Mouse (Mus musculus) left cerebral cortex, postnatal 10 days (tissue): ENCODE data around the gene Rnase12. TPM values are rescaled to one million over a fixed set of nuclear protein-coding genes. Genes with fewer than 3 reads are reported as not detected.

ENCODE experiments used
- DNase-seq, 2 experiments: peaks; one replicate each; pipeline ENCODE4 v3.0.0; 2021 to 2022; ENCODE audit warnings: low spot score in 2 of 2, mixed read lengths in 1 of 2; ENCODE audit errors: extremely low spot score in 1 of 2
- intact Hi-C: fragments of 180-260 bp; cut with DNase I; formaldehyde crosslinking; loops from one replicate; pipeline ENCODE4 v1.15.1; 2025
- total RNA-seq, 2 experiments: library from RNA; stranded (reverse); gene quantifications; 2 replicates each; pipeline ENCODE4 v1.2.3; 2021

The Rnase12 gene
- total RNA-seq, 2 experiments from 2014 or later, result not detected

GRCm38 (mm10) chr14:51088166-51088969 lies 30.9 kb upstream of the Rnase12 start:
- intact Hi-C loops, result loop anchor here (5.0 kb wide), 1 partner anchor 281 kb away; the partner anchor contains the start of genes Ccnb1ip1 and Parp2
- DNase-seq, result peak; percentile 84 to 85

- intact Hi-C loops, result loop anchor here (5.0 kb wide), 1 partner anchor 280 kb away; the partner anchor contains the start of genes Ccnb1ip1 and Parp2
- no peak for DNase-seq
Observed at GRCm38 (mm10) chr14:51087762-51088161, 30.3 kb upstream of the Rnase12 start.

GRCm38 (mm10) chr14:51085911-51086310 lies 28.4 kb upstream of the Rnase12 start:
- intact Hi-C loops, result loop anchor here (5.0 kb wide), 1 partner anchor 279 kb away; the partner anchor contains the start of genes Ccnb1ip1 and Parp2
- DNase-seq, result no peak

- intact Hi-C loops, result loop anchor here (5.0 kb wide), 1 partner anchor 278 kb away; the partner anchor contains the start of genes Ccnb1ip1 and Parp2
- no peak for DNase-seq
Observed at GRCm38 (mm10) chr14:51085086-51085485, 27.6 kb upstream of the Rnase12 start.

GRCm38 (mm10) chr14:51083805-51084204 lies 26.3 kb upstream of the Rnase12 start:
- DNase-seq, result no peak
- intact Hi-C loops, result no loop called here

- intact Hi-C loops, result no loop called here
- DNase-seq, result peak in 1 of 2 experiments; percentile 62
Observed at GRCm38 (mm10) chr14:51082599-51083581, 25.4 kb upstream of the Rnase12 start.

GRCm38 (mm10) chr14:51081035-51081434 lies 23.6 kb upstream of the Rnase12 start:
- no peak for DNase-seq
- intact Hi-C loops, result no loop called here

GRCm38 (mm10) chr14:51079180-51079579 lies 21.7 kb upstream of the Rnase12 start:
- DNase-seq, result no peak
- intact Hi-C loops, result no loop called here

- intact Hi-C loops, result no loop called here
- DNase-seq, result no peak
Observed at GRCm38 (mm10) chr14:51074335-51074734, 16.9 kb upstream of the Rnase12 start, which contains the start of gene Olfr750. Gene Olfr750, minus strand, starts transcription at chr14:51074435.

- intact Hi-C loops, result loop anchor here (5.0 to 10.0 kb wide), 2 partner anchors 95 to 137 kb away; partner anchors contain the start of genes Pip4p1 and Pnp
- DNase-seq, result peak in 1 of 2 experiments; percentile 50
Observed at GRCm38 (mm10) chr14:51069617-51070016, 12.2 kb upstream of the Rnase12 start.

GRCm38 (mm10) chr14:51068956-51069355 lies 11.5 kb upstream of the Rnase12 start:
- intact Hi-C loops, result loop anchor here (5.0 to 10.0 kb wide), 2 partner anchors 94 to 137 kb away; partner anchors contain the start of genes Pip4p1 and Pnp
- no peak for DNase-seq

- DNase-seq, result no peak
- intact Hi-C loops, result loop anchor here (10.0 kb wide), 1 partner anchor 86 kb away; no protein-coding TSS in a partner anchor
Observed at GRCm38 (mm10) chr14:51060761-51061160, 3.3 kb upstream of the Rnase12 start.

GRCm38 (mm10) chr14:51054243-51055237 lies 2.9 kb downstream of the Rnase12 start:
- no peak for DNase-seq
- intact Hi-C loops, result no loop called here

GRCm38 (mm10) chr14:51053176-51053575 lies 4.3 kb downstream of the Rnase12 start:
- intact Hi-C loops, result no loop called here

GRCm38 (mm10) chr14:51051941-51052340 lies 5.5 kb downstream of the Rnase12 start:
- intact Hi-C loops, result no loop called here
- no peak for DNase-seq

More at GRCm38 (mm10) chr14:51053176-51053575, 4.3 kb downstream of the Rnase12 start:
- no peak for DNase-seq

GRCm38 (mm10) chr14:51050063-51050462 lies 7.4 kb downstream of the Rnase12 start, which contains the start of gene Rnase11:
Gene Rnase11, minus strand, starts transcription at chr14:51050163.
- DNase-seq, result no peak
- intact Hi-C loops, result no loop called here

GRCm38 (mm10) chr14:51047846-51048245 lies 9.6 kb downstream of the Rnase12 start:
- no peak for DNase-seq
- intact Hi-C loops, result no loop called here

GRCm38 (mm10) chr14:51041769-51042168 lies 15.7 kb downstream of the Rnase12 start, which contains the start of gene Rnase9:
Gene Rnase9, minus strand, starts transcription at chr14:51041869.
- no peak for DNase-seq
- intact Hi-C loops, result no loop called here
